Mouse (Mus musculus): ENCODE measurements at regions not wholly inside any gene's neighbourhood (a gene's known extent, or its start where the extent isn't known, plus 50 kb on each side); places are given as distances from the start of the nearest gene placed in this dataset.

- H3ac ChIP-seq (ENCODE audit: control insufficient read depth, insufficient read length), result no peak overlapping the region
- no peaks in the 10 kb centered on the region for H3K79me2 ChIP-seq (ENCODE audit: control insufficient read depth, insufficient read depth)
- no peaks in the 10 kb centered on the region for H3K27me3 ChIP-seq (ENCODE audit: control insufficient read depth, insufficient read depth, insufficient read length)
- H3K36me3 ChIP-seq (ENCODE audit: control insufficient read depth, insufficient read depth), result no peaks in the 10 kb centered on the region
- no peak overlapping the region for H3K4me2 ChIP-seq (ENCODE audit: low read depth)
- H3K4me3 ChIP-seq, result no peak overlapping the region
- TF ChIP-seq USF1 (IDR thresholded peaks at IDR 0.05; ENCODE audit: low read depth) (peak; percentile 21), MYOG (IDR thresholded peaks at IDR 0.05; ENCODE audit: control insufficient read depth in 1 of 3, insufficient read depth in 1 of 3, insufficient read length in 2 of 3, low read depth in 2 of 3) (peak; percentile 63 to 95 (median 69)), MYOD1 (IDR thresholded peaks at IDR 0.05; ENCODE audit: control insufficient read depth in 1 of 3, insufficient read length in 2 of 3, low read depth in 2 of 3) (peak in 2 of 3 experiments; percentile 86 to 88), TCF3 (IDR thresholded peaks at IDR 0.05; ENCODE audit: insufficient read length, low read depth) (peak; percentile 66), SRF (IDR thresholded peaks at IDR 0.05; ENCODE audit: control insufficient read depth, insufficient read length, low read depth) (no peak), TCF12 (IDR thresholded peaks at IDR 0.05; ENCODE audit: insufficient read depth, poor library complexity, severe bottlenecking) (peak; percentile 81), REST (IDR thresholded peaks at IDR 0.05; ENCODE audit: insufficient read depth, insufficient read length) (no peak), MAX (IDR thresholded peaks at IDR 0.05; ENCODE audit: low read depth) (no peak), POLR2A (IDR thresholded peaks at IDR 0.05; ENCODE audit: insufficient read length, low read depth) (no peak), CEBPB (IDR thresholded peaks at IDR 0.05; ENCODE audit: insufficient read depth, poor library complexity, severe bottlenecking) (no peak)
These were observed 60.4 kb upstream of the Gpr139 start for GRCm38 (mm10) chr7:119244785-119245184.

GRCm38 (mm10) chr7:119236343-119236742 is 51.9 kb upstream of the Gpr139 start:
- H3ac ChIP-seq (ENCODE audit: control insufficient read depth, insufficient read length), result no peak overlapping the region
- H3K27me3 ChIP-seq (ENCODE audit: control insufficient read depth, insufficient read depth, insufficient read length), result no peaks in the 10 kb centered on the region
- no peaks in the 10 kb centered on the region for H3K36me3 ChIP-seq (ENCODE audit: control insufficient read depth, insufficient read depth)
- H3K4me2 ChIP-seq (ENCODE audit: low read depth), result no peak overlapping the region
- TF ChIP-seq SRF (IDR thresholded peaks at IDR 0.05; ENCODE audit: control insufficient read depth, insufficient read length, low read depth), result no peak
- TF ChIP-seq CEBPB (IDR thresholded peaks at IDR 0.05; ENCODE audit: insufficient read depth, poor library complexity, severe bottlenecking), result no peak
- TF ChIP-seq MAX (IDR thresholded peaks at IDR 0.05; ENCODE audit: low read depth), result no peak
- no peak for TF ChIP-seq MYOD1 (IDR thresholded peaks at IDR 0.05; ENCODE audit: control insufficient read depth in 1 of 3, insufficient read length in 2 of 3, low read depth in 2 of 3)
- TF ChIP-seq POLR2AphosphoS2 (IDR thresholded peaks at IDR 0.05; ENCODE audit: insufficient read length, low read depth), result no peak
- TF ChIP-seq POLR2A (IDR thresholded peaks at IDR 0.05; ENCODE audit: insufficient read length, low read depth), result no peak
- no peak for TF ChIP-seq REST (IDR thresholded peaks at IDR 0.05; ENCODE audit: insufficient read depth, insufficient read length)
- TF ChIP-seq TCF3 (IDR thresholded peaks at IDR 0.05; ENCODE audit: insufficient read length, low read depth), result no peak
- TF ChIP-seq E2F4 (IDR thresholded peaks at IDR 0.05; ENCODE audit: insufficient read depth), result no peak
- TF ChIP-seq MYOG (IDR thresholded peaks at IDR 0.05; ENCODE audit: control insufficient read depth in 1 of 3, insufficient read depth in 1 of 3, insufficient read length in 2 of 3, low read depth in 2 of 3), result no peak
- no peak for TF ChIP-seq USF1 (IDR thresholded peaks at IDR 0.05; ENCODE audit: low read depth)
- TF ChIP-seq TCF12 (IDR thresholded peaks at IDR 0.05; ENCODE audit: insufficient read depth, poor library complexity, severe bottlenecking), result no peak
- no peaks in the 10 kb centered on the region for H3K79me2 ChIP-seq (ENCODE audit: control insufficient read depth, insufficient read depth)
- H3K4me3 ChIP-seq, result no peak overlapping the region

All from myocyte (in vitro differentiated cells).